Mouse (Mus musculus) neural tube, embryonic 14.5 days (tissue): ENCODE measurements around the gene Hba-x. TPM values are rescaled to one million over a fixed set of nuclear protein-coding genes. Genes with fewer than 3 reads are reported as not detected.

Experiments
- ATAC-seq: fragments of 200-750 bp; cut with Nextera tagmentation; 2 replicates; pipeline ENCODE4 v1.8.0; 2017; ENCODE audit warnings: low read depth, mild to moderate bottlenecking, moderate TSS enrichment, moderate library complexity
- H3K27ac ChIP-seq: fragments of 300-500 bp; sonication (generic); 2 replicates; pipeline ENCODE4 v1.5.1; 2014; ENCODE audit warnings: low read depth, mild to moderate bottlenecking, control low read depth, low read length, moderate library complexity, mixed read lengths
- H3K27me3 ChIP-seq: fragments of 300-500 bp; sonication (generic); 2 replicates; pipeline ENCODE4 v1.6.1; 2014; ENCODE audit warnings: low read length; ENCODE audit not compliant: control insufficient read depth, insufficient read depth
- H3K36me3 ChIP-seq: fragments of 300-500 bp; sonication (generic); 2 replicates; pipeline ENCODE4 v1.6.1; 2014; ENCODE audit warnings: low read length, mixed read lengths; ENCODE audit not compliant: control insufficient read depth, insufficient read depth
- H3K4me1 ChIP-seq: fragments of 300-500 bp; sonication (generic); 2 replicates; pipeline ENCODE4 v1.6.1; 2014; ENCODE audit warnings: low read length; ENCODE audit not compliant: control insufficient read depth, insufficient read depth
- H3K4me2 ChIP-seq: fragments of 300-500 bp; sonication (generic); 2 replicates; pipeline ENCODE4 v1.6.1; 2014; ENCODE audit warnings: mild to moderate bottlenecking, low read depth, low read length, control low read depth
- H3K4me3 ChIP-seq: fragments of 300-500 bp; sonication (generic); 2 replicates; pipeline ENCODE4 v1.5.1; 2014; ENCODE audit warnings: low read depth, low read length, control low read depth, mixed read lengths
- H3K9ac ChIP-seq: fragments of 300-500 bp; sonication (generic); replicated peaks from 2 replicates; pipeline ENCODE4 v1.6.1; 2014; ENCODE audit warnings: low read depth, mild to moderate bottlenecking, control low read depth, low read length, mixed read lengths
- H3K9me3 ChIP-seq: fragments of 300-500 bp; sonication (generic); 2 replicates; pipeline ENCODE4 v1.6.1; 2016; ENCODE audit warnings: low read length; ENCODE audit not compliant: control insufficient read depth
- WGBS: fragments of 180-500 bp; shearing (Covaris S2); extraction: QIAGEN DNeasy Blood & Tissue Kit; methylation state at CpG from one replicate; pipeline ENCODE4 v1.1.7; 2014; 5-methylcytosine and 5-hydroxymethylcytosine counted together
- polyA plus RNA-seq: library from polyadenylated mRNA; unstranded; fragments of >200 nt; fragmentation: Nextera tagmentation; extraction: Ambion mirVana; gene quantifications from 2 replicates; pipeline ENCODE4 v1.2.1, GENCODE M21; 2014

Gene Hba-x
- polyA plus RNA-seq, 1 experiment from 2014 or later = 43.2 TPM

DNA sequence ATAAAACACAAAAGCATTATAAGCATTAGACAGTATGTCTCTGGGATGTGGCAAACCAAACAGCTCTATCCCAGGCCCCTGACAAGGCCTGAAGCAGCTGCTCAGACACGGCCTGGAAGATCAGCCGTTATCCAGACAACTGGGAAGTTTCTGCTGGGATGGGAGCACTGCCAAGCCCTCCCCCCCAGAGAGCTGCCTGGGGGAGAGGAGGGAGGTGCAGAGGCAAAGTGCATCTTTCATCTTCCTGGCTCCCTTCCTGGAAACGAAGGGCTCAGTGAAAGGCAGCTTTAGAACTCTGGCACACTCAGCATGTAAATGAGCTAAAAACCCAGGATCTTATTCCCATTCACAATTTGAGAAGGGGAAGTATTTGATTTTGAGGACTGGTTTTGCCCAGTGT is 40.6 kb upstream of the Hba-x start:
- Histone ChIP-seq H3K4me2 (no peak overlapping the region), H3K27ac (no peak overlapping the region; the same call in 1 of the 2 replicates), H3K4me3 (no peak overlapping the region), H3K36me3 (peaks cover 9% of the 10 kb centered on the region; the same call in 1 of the 2 replicates), H3K27me3 (no peaks in the 10 kb centered on the region), H3K4me1 (peaks cover 10% of the 10 kb centered on the region; the same call in 1 of the 2 replicates), H3K9ac (no peak overlapping the region), H3K9me3 (no peaks in the 10 kb centered on the region)
- WGBS = 24% methylated on average over 3 of the region's 3 CpGs
- ATAC-seq = peak; percentile 29

DNA sequence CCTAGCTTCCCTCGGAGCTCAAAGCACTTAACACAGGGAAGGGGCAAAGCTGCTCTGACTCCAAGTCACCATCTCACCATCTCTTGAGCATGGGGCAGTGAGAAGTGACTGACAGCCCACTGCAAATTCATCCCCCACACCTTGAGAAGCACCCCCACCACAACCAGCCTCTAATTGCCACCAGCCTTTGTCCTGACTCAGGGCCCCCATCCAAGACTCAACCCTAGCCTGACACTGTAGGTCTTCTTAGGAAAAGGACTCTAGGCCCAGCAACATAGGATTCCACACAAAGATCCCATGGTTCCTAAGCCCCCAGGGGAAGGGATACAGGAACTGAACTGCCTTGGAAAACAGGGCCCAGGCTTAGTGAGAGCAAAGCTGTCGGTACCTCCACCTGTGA is 40.1 kb upstream of the Hba-x start:
- 68% methylated on average over 2 of the region's 2 CpGs for WGBS
- Histone ChIP-seq H3K27ac (peak overlapping the region; percentile 36; the same call in 1 of the 2 replicates), H3K4me3 (no peak overlapping the region), H3K9me3 (no peaks in the 10 kb centered on the region), H3K4me2 (no peak overlapping the region), H3K4me1 (peaks cover 10% of the 10 kb centered on the region; the same call in 1 of the 2 replicates), H3K9ac (no peak overlapping the region), H3K27me3 (no peaks in the 10 kb centered on the region), H3K36me3 (peaks cover 9% of the 10 kb centered on the region; the same call in 1 of the 2 replicates)
- 0 out of 2 replicates have a peak, but pooled peaks have one; percentile 25 for ATAC-seq

DNA sequence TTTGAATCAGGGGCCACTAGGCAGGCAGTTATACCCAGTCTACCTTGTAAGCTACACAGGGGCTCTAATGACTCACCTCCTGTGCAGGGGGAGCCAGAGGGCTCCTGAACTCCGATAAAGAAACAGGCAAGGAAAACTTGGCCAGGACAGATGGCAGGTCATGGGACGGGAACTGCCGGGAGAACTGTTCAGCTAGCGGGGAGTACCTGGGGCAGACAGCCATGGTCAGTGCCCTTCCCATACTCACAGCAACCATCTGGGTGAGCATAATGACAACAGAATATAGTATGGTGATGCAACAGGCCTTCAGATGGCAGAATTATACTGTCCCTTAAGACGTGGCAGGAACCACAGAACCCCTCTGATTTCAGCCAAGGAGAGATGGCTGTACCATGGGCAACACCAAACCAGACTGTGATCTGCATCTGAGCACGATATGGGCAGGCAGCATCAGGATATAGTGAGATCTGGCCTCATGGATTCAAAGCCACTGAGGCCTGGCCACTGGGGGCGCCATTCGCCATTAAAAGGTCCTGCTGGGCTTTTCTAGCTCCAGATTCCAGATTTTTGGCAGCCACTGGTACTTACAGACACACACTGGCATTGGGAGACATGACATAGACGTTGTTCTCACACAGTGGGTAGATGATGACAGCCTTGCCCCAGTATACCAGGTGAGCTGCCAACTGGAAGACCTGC is 39.3 kb upstream of the Hba-x start:
- WGBS = 55% methylated on average over 9 of the region's 9 CpGs
- no peak overlapping the region for H3K9ac ChIP-seq
- H3K4me1 ChIP-seq = peaks cover 10% of the 10 kb centered on the region; the same call in 1 of the 2 replicates
- ATAC-seq = no peak
- no peak overlapping the region for H3K4me2 ChIP-seq
- no peak overlapping the region for H3K4me3 ChIP-seq
- no peaks in the 10 kb centered on the region for H3K9me3 ChIP-seq
- peaks cover 4% of the 10 kb centered on the region; the same call in 1 of the 2 replicates for H3K36me3 ChIP-seq
- no peaks in the 10 kb centered on the region for H3K27me3 ChIP-seq
- H3K27ac ChIP-seq = peak overlapping the region; percentile 36; the same call in 1 of the 2 replicates

DNA sequence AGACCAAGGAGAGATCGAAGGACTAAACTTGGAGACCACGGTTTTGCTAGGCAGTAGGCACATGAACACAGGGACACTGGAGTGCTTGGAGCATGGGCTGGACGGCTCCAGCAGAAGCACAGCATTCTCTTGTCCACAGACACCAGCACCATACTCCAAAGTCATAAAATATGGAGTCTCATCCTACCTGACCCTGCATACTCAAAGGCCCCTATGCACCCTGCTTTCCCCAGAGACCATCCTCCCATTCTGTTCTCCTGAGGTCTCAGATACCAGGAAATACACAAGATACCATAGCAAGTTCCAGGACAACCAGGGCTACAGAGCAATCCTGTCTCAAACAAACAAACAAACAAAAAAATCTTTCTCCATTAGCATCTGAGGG is 38.8 kb upstream of the Hba-x start:
- Histone ChIP-seq H3K27ac (no peak overlapping the region), H3K4me1 (peaks cover 10% of the 10 kb centered on the region; the same call in 1 of the 2 replicates), H3K36me3 (peaks cover 4% of the 10 kb centered on the region; the same call in 1 of the 2 replicates), H3K4me3 (no peak overlapping the region), H3K4me2 (no peak overlapping the region), H3K9ac (no peak overlapping the region), H3K27me3 (no peaks in the 10 kb centered on the region), H3K9me3 (no peaks in the 10 kb centered on the region)
- WGBS = 88% methylated on average over 3 of the region's 3 CpGs
- ATAC-seq = no peak

DNA sequence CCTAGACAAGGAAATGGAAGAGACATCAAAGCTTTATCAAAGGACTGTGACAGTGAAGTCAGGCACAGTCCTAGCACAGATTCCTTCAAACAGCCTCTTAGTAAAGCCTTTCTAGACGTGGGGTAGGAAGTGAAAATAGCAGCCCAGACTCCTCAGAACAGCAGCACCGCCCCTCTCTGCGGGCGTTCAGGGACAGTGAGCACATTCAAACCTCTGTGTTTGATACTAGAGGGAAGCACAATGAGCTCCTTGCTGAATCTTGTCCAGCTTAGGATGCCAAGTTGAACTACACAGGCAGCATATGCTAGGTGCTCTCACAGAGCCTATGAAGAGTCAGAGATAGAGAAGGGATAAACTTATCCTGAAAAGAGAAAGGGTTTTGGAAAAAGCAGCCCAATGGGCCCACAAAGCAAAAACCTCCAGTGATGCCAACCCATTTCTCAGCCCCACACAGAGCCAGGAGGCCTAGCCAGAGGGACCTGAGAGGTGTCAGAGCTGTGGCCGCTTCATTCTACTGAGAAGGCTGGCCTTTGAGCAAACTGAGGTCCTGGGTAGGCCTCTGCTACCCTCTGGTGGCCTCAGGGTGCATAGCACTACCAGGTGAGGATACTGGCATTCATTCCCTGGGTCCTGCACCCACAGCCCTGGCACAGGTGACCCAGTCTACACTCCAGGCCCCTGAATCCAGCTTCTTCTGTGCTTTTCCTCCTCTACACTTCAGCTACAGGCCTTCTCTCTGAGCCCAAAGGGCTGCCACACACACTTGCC is 37.9 kb upstream of the Hba-x start:
- H3K4me2 ChIP-seq = no peak overlapping the region
- H3K4me3 ChIP-seq = no peak overlapping the region
- no peaks in the 10 kb centered on the region for H3K9me3 ChIP-seq
- peak; percentile 67 for ATAC-seq
- H3K36me3 ChIP-seq = no peaks in the 10 kb centered on the region; the same call in 1 of the 2 replicates
- WGBS = 63% methylated on average over 5 of the region's 5 CpGs
- peaks cover 10% of the 10 kb centered on the region; the same call in 1 of the 2 replicates for H3K4me1 ChIP-seq
- no peaks in the 10 kb centered on the region for H3K27me3 ChIP-seq
- H3K9ac ChIP-seq = no peak overlapping the region
- no peak overlapping the region for H3K27ac ChIP-seq

DNA sequence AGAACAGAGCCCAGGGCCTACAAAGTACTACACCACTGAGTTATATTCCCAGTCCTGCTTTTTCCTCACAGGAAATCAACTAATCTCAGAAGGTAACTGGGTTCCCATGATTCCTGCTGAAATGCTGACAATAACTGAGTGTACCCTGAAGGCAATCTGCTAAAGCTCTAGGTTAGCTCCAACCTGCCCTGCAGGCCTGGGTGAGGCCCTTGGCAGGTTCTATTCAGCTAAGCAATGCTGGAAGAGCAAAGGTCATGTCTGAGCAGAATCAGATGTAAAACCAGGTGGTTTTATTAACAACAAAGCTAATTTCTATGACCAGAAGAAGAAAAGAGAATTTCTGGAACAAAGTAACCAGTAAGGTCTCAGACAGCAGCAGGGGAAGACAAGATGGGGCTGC is 34.8 kb upstream of the Hba-x start:
- no peak for ATAC-seq
- Histone ChIP-seq H3K9ac (no peak overlapping the region), H3K36me3 (no peaks in the 10 kb centered on the region; the same call in 1 of the 2 replicates), H3K4me1 (no peaks in the 10 kb centered on the region; the same call in 1 of the 2 replicates), H3K27me3 (no peaks in the 10 kb centered on the region), H3K27ac (no peak overlapping the region), H3K9me3 (no peaks in the 10 kb centered on the region), H3K4me2 (no peak overlapping the region), H3K4me3 (no peak overlapping the region)

DNA sequence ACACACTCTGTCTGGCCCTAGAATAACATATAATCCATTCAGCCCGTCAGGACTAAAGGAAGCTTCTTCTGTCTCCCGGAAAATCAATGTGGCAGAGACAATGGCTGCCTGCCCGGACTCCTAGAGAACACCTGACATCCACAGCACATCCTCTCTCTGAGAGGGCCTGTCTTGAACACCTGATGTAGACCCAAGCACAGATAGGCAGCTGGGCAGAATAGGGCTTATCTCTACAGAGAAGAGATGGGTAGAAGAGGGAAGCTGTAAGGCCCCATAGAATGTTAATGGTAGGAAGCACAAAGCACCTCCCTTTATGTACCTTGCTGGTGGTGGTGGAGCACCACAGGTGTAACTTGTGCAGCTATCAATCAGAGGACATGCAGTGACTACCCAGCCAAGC is 34.0 kb upstream of the Hba-x start:
- no peaks in the 10 kb centered on the region for H3K9me3 ChIP-seq
- H3K9ac ChIP-seq = no peak overlapping the region
- no peaks in the 10 kb centered on the region; the same call in 1 of the 2 replicates for H3K36me3 ChIP-seq
- no peak overlapping the region for H3K27ac ChIP-seq
- 79% methylated on average over 3 of the region's 3 CpGs for WGBS
- no peak for ATAC-seq
- no peak overlapping the region for H3K4me3 ChIP-seq
- no peak overlapping the region for H3K4me2 ChIP-seq
- no peaks in the 10 kb centered on the region for H3K27me3 ChIP-seq
- H3K4me1 ChIP-seq = no peaks in the 10 kb centered on the region

DNA sequence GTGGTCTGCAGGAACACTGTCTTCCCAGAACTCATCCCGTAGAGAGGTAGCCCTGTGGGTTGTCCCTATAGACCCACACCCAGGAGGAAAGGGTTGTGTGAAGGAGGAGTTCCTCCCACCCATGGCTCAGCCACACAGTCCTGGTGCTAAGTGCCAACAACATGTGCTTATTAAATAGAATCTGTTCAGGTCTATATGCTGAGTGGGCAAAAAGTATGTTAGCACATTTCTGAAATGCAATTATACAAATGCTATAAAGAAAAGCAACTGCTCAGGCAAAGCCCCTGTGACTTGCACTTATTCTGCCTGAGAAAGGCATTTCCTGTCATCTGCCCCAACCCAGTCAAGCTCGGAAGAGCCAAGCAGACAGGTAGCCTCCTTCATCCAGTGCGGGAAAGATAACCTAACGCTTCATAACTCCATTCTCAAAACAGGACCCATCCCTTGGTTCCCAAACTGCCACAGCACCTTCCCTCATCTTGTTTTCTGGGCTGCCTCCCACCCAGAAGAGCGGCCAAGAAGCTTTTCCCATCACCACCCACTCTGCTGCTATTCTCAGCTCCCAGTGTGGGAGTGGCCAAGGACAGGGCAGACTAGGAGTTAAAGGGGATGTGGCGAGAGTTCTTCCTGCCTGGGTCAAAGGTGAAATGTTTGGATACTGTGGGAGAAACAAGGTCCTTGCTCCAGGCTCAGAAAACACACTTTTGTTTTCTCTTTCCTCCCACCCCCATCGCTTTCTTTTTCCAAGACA is 32.8 kb upstream of the Hba-x start:
- H3K9me3 ChIP-seq = no peaks in the 10 kb centered on the region
- no peak overlapping the region for H3K27ac ChIP-seq
- H3K27me3 ChIP-seq = no peaks in the 10 kb centered on the region
- no peaks in the 10 kb centered on the region for H3K4me1 ChIP-seq
- no peak overlapping the region for H3K9ac ChIP-seq
- H3K4me3 ChIP-seq = no peak overlapping the region
- peaks cover 8% of the 10 kb centered on the region for H3K36me3 ChIP-seq
- WGBS = 74% methylated on average over 7 of the region's 7 CpGs
- H3K4me2 ChIP-seq = no peak overlapping the region
- no peak for ATAC-seq
